Mouse (Mus musculus) adrenal gland, postnatal 4 days (tissue): ENCODE data around the gene Cep290. TPM values are rescaled to one million over a fixed set of nuclear protein-coding genes. Genes with fewer than 3 reads are reported as not detected.

Experiments
- DNase-seq, 2 experiments: peaks; one replicate each; pipeline ENCODE4 v3.0.0; 2021 to 2022; ENCODE audit warnings: low spot score in 2 of 2, mixed read lengths in 2 of 2
- total RNA-seq, 2 experiments: library from RNA; stranded (reverse); gene quantifications; 2 replicates each; pipeline ENCODE4 v1.2.3; 2021

The Cep290 gene
- total RNA-seq, 2 experiments from 2014 or later, result 9.1 to 12.2 TPM

- DNase-seq, result peak; percentile 57 to 70
These were observed 101.6 kb downstream of the Cep290 start for GRCm38 (mm10) chr10:100588932-100589388.

GRCm38 (mm10) chr10:100590323-100590722 is 103.0 kb downstream of the Cep290 start, which contains the start of the genes 4930430F08Rik and 1700017N19Rik:
4930430F08Rik (minus strand) TSS chr10:100590423.
1700017N19Rik (plus strand) TSS chr10:100590484.
- DNase-seq, result no peak

DNA sequence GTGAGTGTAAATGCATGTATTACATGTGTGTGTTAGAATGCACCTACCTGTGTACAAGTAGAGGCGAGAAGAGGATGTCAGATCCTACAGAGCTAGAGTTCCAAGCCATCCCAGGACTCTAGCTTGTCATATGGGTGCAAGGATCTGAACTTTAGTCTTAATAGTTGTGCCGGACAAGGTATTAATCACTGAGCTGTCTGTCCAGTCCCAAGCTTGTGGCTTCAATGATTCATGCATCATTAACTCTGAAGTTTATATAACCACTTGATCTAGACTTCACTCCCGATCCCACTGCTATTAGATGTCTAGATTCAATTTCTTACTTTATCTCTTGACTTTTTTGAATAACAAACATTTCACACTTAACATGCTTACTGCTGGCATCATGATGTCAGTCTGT is 111.0 kb downstream of the Cep290 start:
- DNase-seq, result no peak

- no peak for DNase-seq
These were observed 116.2 kb downstream of the Cep290 start for GRCm38 (mm10) chr10:100603511-100603910.

GRCm38 (mm10) chr10:100604254-100604653 is 116.9 kb downstream of the Cep290 start:
- DNase-seq, result no peak

- DNase-seq, result no peak
These were observed 130.0 kb downstream of the Cep290 start for GRCm38 (mm10) chr10:100617233-100617903.

DNA sequence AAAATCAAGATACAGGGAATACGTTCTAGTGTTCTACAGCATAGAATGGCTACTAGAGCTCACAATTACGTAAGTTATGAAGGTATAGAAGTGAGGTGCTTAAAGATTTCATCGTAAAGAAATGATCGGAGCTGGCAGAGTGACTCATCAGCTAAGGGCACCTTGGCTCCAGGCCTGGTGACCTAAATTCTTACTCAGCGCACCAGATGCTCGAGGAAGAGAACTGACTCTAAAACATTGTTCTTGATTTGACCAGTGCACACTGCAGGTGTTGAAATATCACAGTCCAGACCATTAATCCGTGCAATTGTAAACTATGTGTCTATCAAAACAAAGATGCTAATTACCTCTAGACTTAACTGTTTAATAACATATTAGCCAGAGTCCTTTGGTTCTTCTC is 132.1 kb downstream of the Cep290 start:
- DNase-seq, result no peak

GRCm38 (mm10) chr10:100620040-100620439 is 132.7 kb downstream of the Cep290 start:
- DNase-seq, result no peak

GRCm38 (mm10) chr10:100622494-100622893 is 135.1 kb downstream of the Cep290 start:
- no peak for DNase-seq

Other genes starting within 250 kb of the Cep290 start
- gene Gm4301, start 151.9 kb upstream of the Cep290 start, total RNA-seq, result not detected
- not detected for gene Gm4302, start 146.7 kb upstream of the Cep290 start, total RNA-seq
- not detected for gene Gm4303, start 141.6 kb upstream of the Cep290 start, total RNA-seq
- gene Gm4305, start 136.5 kb upstream of the Cep290 start, total RNA-seq, result not detected
- gene Gm4307, start 126.2 kb upstream of the Cep290 start, total RNA-seq, result not detected
- not detected for gene Gm4312, start 105.0 kb upstream of the Cep290 start, total RNA-seq
- gene Tmtc3, start 208 bp upstream of the Cep290 start, total RNA-seq, result 10 to 100 TPM; 24.8 to 25.4 TPM
- 10 to 100 TPM in 1 of 2 experiments, 1 to 10 TPM in 1; 10.0 to 12.4 TPM for gene 4930430F08Rik, start 102.9 kb downstream of the Cep290 start, total RNA-seq
- not detected for gene 1700017N19Rik, start 102.9 kb downstream of the Cep290 start, total RNA-seq